Mouse (Mus musculus): ENCODE results near the gene Filip1l.

- TF ChIP-seq CHD2 (IDR thresholded peaks at IDR 0.05; ENCODE audit: low read depth, low read length) (no peak), HCFC1 (IDR thresholded peaks at IDR 0.05; ENCODE audit: borderline replicate concordance, insufficient read depth, low read length) (no peak), ZC3H11A (IDR thresholded peaks at IDR 0.05; ENCODE audit: borderline replicate concordance, low read depth, low read length) (no peak), ZNF384 (IDR thresholded peaks at IDR 0.05; ENCODE audit: low read depth, low read length) (no peak), MAFK (IDR thresholded peaks at IDR 0.05; ENCODE audit: insufficient read depth, low read depth, low read length) (peak; percentile 78)
These were observed 88.0 kb downstream of the Filip1l start for GRCm38 (mm10) chr16:57440706-57441437.
